Mouse (Mus musculus) E14TG2a.4 (cell line): Measurements from ENCODE around the gene Tmem140.

Experiments used
- CTCF ChIP-seq: conservative IDR thresholded peaks from 2 replicates; pipeline ENCODE4 v1.5.1; 2014; ENCODE audit warnings: low read length
- NANOG ChIP-seq: IDR thresholded peaks from 2 replicates; pipeline ENCODE4 v1.6.1; 2014; ENCODE audit warnings: borderline replicate concordance, low read length, mixed read lengths

- TF ChIP-seq CTCF (no peak), NANOG (no peak)
Observed at GRCm38 (mm10) chr6:34884724-34885123, 21.8 kb downstream of the Tmem140 start.
